Mouse (Mus musculus) myocyte (in vitro differentiated cells): ENCODE measurements at regions not wholly inside any gene's neighbourhood (a gene's known extent, or its start where the extent isn't known, plus 50 kb on each side); places are given as distances from the start of the nearest gene placed in this dataset.

Experiments
- H3K27me3 ChIP-seq: one replicate; pipeline ENCODE4 v1.6.1; 2011; ENCODE audit not compliant: control insufficient read depth, insufficient read depth, insufficient read length
- H3K36me3 ChIP-seq: one replicate; pipeline ENCODE4 v1.6.1; 2011; ENCODE audit not compliant: control insufficient read depth, insufficient read depth
- H3K4me2 ChIP-seq: one replicate; pipeline ENCODE4 v1.6.1; 2011; ENCODE audit warnings: low read depth, control low read depth
- H3K4me3 ChIP-seq: one replicate; pipeline ENCODE4 v1.5.1; 2011; ENCODE audit warnings: mild to moderate bottlenecking, control low read depth, moderate library complexity
- H3K79me2 ChIP-seq: one replicate; pipeline ENCODE4 v1.6.1; 2011; ENCODE audit not compliant: control insufficient read depth, insufficient read depth
- H3ac ChIP-seq: one replicate; pipeline ENCODE4 v1.6.1; 2011; ENCODE audit not compliant: control insufficient read depth, insufficient read length
- CEBPB ChIP-seq: IDR thresholded peaks from 2 replicates; pipeline ENCODE4 v1.6.1; 2011; ENCODE audit warnings: mild to moderate bottlenecking, moderate library complexity; ENCODE audit not compliant: poor library complexity, insufficient read depth, severe bottlenecking
- E2F4 ChIP-seq: IDR thresholded peaks from one replicate; pipeline ENCODE4 v1.6.1; 2011; ENCODE audit warnings: mild to moderate bottlenecking, control low read depth, moderate library complexity; ENCODE audit not compliant: insufficient read depth
- MAX ChIP-seq: IDR thresholded peaks from one replicate; pipeline ENCODE4 v1.6.1; 2011; ENCODE audit warnings: low read depth, mild to moderate bottlenecking, control low read depth
- MYOD1 ChIP-seq, 3 experiments: IDR thresholded peaks; one replicate each; pipeline ENCODE4 v1.6.1; 2011; ENCODE audit warnings: control low read depth in 2 of 3, low read depth in 2 of 3, mild to moderate bottlenecking in 2 of 3, moderate library complexity in 1 of 3; ENCODE audit not compliant: insufficient read length in 2 of 3, control insufficient read depth in 1 of 3
- MYOG ChIP-seq, 3 experiments: IDR thresholded peaks; one replicate each; pipeline ENCODE4 v1.6.1; 2011; ENCODE audit warnings: control low read depth in 2 of 3, low read depth in 2 of 3, mild to moderate bottlenecking in 2 of 3; ENCODE audit not compliant: insufficient read length in 2 of 3, control insufficient read depth in 1 of 3, insufficient read depth in 1 of 3
- POLR2A ChIP-seq: IDR thresholded peaks from one replicate; pipeline ENCODE4 v1.6.1; 2011; ENCODE audit warnings: low read depth, mild to moderate bottlenecking, control low read depth, moderate library complexity; ENCODE audit not compliant: insufficient read length
- POLR2AphosphoS2 ChIP-seq: IDR thresholded peaks from one replicate; pipeline ENCODE4 v1.6.1; 2011; ENCODE audit warnings: low read depth, control low read depth; ENCODE audit not compliant: insufficient read length
- REST ChIP-seq: IDR thresholded peaks from one replicate; pipeline ENCODE4 v1.6.1; 2011; ENCODE audit warnings: mild to moderate bottlenecking, control low read depth, moderate library complexity; ENCODE audit not compliant: insufficient read depth, insufficient read length
- SRF ChIP-seq: IDR thresholded peaks from one replicate; pipeline ENCODE4 v1.6.1; 2011; ENCODE audit warnings: low read depth; ENCODE audit not compliant: control insufficient read depth, insufficient read length
- TCF12 ChIP-seq: IDR thresholded peaks from one replicate; pipeline ENCODE4 v1.6.1; 2011; ENCODE audit warnings: mild to moderate bottlenecking, control low read depth; ENCODE audit not compliant: poor library complexity, insufficient read depth, severe bottlenecking
- TCF3 ChIP-seq: IDR thresholded peaks from one replicate; pipeline ENCODE4 v1.6.1; 2011; ENCODE audit warnings: low read depth, control low read depth; ENCODE audit not compliant: insufficient read length
- USF1 ChIP-seq: IDR thresholded peaks from one replicate; pipeline ENCODE4 v1.6.1; 2011; ENCODE audit warnings: low read depth, mild to moderate bottlenecking, control low read depth, moderate library complexity

DNA sequence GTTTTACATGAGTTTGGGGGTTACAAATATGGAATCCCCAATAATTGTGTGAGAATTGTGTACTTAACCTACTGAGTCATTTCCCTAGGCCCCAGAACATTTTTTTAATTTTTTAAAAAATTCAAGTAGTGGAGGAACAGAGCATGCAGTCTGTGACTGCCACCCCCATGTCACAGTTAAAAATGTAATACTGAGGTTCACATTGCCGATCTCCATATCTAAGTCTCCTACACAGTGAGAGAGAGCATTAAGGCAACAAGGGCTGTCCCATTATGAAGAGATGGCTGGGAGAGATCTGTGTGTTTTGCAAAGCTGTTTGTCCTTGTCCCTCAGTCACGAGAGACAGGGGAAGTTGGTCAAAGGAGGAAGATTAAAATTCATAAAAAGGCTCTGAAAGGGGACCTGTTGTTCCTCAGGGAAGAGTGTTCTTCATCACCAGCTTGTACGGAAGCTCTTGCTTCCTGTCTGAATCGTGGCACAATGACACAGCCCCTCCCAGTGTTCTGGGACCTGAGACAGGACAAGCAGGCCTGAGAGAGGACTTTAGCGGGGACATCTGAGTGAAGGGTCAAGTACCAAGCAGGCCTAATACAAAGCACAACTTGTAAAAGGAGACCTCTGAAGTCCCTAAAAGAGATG is 93.5 kb downstream of the Maf start:
- TF ChIP-seq REST = no peak
- no peak for TF ChIP-seq POLR2A
- no peak for TF ChIP-seq MAX
- TF ChIP-seq TCF12 = no peak
- TF ChIP-seq USF1 = no peak
- TF ChIP-seq CEBPB = no peak
- TF ChIP-seq MYOG (IDR thresholded peaks at IDR 0.05; ENCODE audit: control insufficient read depth in 1 of 3, insufficient read depth in 1 of 3, insufficient read length in 2 of 3, low read depth in 2 of 3) = no peak
- no peak for TF ChIP-seq SRF
- Histone ChIP-seq H3K4me3 (no peak overlapping the region), H3K27me3 (peaks cover 13% of the 10 kb centered on the region)

DNA sequence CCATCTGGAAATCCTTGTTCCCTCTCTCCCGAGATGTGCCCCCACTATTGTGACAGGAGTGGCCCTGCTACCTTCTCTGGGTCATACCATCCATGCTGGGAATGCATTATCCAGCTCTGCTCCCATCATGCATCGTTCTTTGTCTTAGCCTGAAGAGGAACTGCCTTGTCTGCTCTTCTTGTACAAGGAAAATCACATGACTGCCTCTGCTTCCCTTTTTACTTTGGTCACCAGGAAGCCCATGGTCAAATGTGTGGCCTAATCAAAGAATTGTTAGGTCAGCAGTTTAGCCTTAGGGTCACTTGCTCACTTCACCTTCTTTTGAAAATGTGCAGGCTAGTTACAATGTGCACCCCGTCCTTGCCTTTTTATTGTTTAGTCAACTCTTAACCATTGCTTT is 95.5 kb downstream of the Maf start:
- Histone ChIP-seq H3K36me3 (no peaks in the 10 kb centered on the region), H3ac (no peak overlapping the region), H3K79me2 (no peaks in the 10 kb centered on the region), H3K27me3 (peaks cover 13% of the 10 kb centered on the region), H3K4me2 (no peak overlapping the region), H3K4me3 (no peak overlapping the region)
- TF ChIP-seq MAX = no peak
- TF ChIP-seq CEBPB = no peak
- no peak for TF ChIP-seq USF1
- no peak for TF ChIP-seq MYOD1 (IDR thresholded peaks at IDR 0.05; ENCODE audit: control insufficient read depth in 1 of 3, insufficient read length in 2 of 3, low read depth in 2 of 3)
- no peak for TF ChIP-seq TCF12
- TF ChIP-seq E2F4 = no peak
- TF ChIP-seq POLR2AphosphoS2 = no peak
- TF ChIP-seq MYOG (IDR thresholded peaks at IDR 0.05; ENCODE audit: control insufficient read depth in 1 of 3, insufficient read depth in 1 of 3, insufficient read length in 2 of 3, low read depth in 2 of 3) = no peak
- TF ChIP-seq REST = no peak
- TF ChIP-seq POLR2A = no peak
- no peak for TF ChIP-seq SRF

More for the DNA sequence above, 93.5 kb downstream of the Maf start:
- H3ac ChIP-seq = no peak overlapping the region
- no peak overlapping the region for H3K4me2 ChIP-seq
- no peaks in the 10 kb centered on the region for H3K79me2 ChIP-seq
- H3K36me3 ChIP-seq = no peaks in the 10 kb centered on the region

DNA sequence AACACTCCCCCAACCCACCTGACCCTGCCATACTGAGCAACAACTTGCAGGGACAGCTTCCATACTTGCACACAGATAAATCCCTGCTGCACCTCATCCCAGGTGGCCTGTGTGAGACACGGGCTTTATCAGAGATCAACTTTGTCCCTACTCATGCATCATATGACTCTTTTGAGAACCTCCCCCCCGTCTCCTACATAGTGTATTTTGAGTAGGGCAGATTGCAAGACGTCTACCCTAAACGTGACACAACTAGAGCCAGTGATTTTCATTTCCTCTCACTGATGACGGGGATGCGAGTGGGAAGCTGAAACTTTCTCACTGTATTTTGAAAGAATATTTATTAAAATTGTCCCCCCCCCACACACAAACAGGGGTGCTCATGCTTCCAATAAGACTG is 107.8 kb downstream of the Maf start:
- no peaks in the 10 kb centered on the region for H3K36me3 ChIP-seq
- no peaks in the 10 kb centered on the region for H3K79me2 ChIP-seq
- H3K4me3 ChIP-seq = no peak overlapping the region
- no peak for TF ChIP-seq E2F4
- TF ChIP-seq USF1 = no peak
- TF ChIP-seq CEBPB = no peak
- TF ChIP-seq MYOG (IDR thresholded peaks at IDR 0.05; ENCODE audit: control insufficient read depth in 1 of 3, insufficient read depth in 1 of 3, insufficient read length in 2 of 3, low read depth in 2 of 3) = no peak
- no peak for TF ChIP-seq POLR2AphosphoS2
- TF ChIP-seq POLR2A = no peak
- no peak for TF ChIP-seq MAX
- TF ChIP-seq MYOD1 (IDR thresholded peaks at IDR 0.05; ENCODE audit: control insufficient read depth in 1 of 3, insufficient read length in 2 of 3, low read depth in 2 of 3) = no peak
- TF ChIP-seq TCF12 = no peak
- TF ChIP-seq REST = no peak
- no peak for TF ChIP-seq TCF3
- no peak for TF ChIP-seq SRF
- H3K4me2 ChIP-seq = no peak overlapping the region
- H3ac ChIP-seq = no peak overlapping the region
- H3K27me3 ChIP-seq = no peaks in the 10 kb centered on the region

DNA sequence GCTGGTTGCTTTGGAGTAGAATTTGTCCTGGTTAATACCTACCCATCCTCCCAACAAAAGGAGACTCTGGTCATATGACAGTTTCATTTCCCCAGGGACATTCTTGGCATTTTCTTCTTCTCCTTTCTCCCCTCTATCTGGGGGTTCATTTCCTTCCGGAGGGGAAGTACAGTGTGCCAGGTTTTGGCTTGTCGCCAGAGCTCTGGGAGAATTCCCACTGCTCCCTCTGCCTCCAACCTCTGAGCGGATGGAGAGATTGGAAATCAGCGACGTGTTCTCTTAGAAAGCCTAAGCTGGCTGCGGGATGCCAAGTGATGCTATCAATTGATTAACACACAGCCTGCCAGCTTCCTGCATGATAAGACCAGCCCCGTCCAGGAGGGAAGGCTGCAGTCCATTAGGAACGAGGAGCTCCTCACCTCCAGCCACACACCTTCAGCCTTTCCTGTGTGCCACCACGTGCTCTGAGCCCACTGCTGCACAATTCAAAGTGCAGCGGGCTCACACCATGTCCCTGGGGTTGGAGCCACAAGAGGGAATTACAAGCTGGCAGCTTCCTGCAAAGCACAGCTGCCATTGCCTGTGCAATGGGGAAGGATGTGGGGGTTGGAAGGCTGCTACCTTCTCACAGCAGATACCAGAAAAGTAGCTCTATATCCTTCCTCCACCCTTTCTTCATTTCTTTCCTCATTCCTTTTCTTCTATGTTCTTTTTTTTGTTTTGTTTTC is 110.2 kb downstream of the Maf start:
- Histone ChIP-seq H3K4me3 (no peak overlapping the region), H3K4me2 (no peak overlapping the region), H3K27me3 (no peaks in the 10 kb centered on the region), H3K36me3 (no peaks in the 10 kb centered on the region), H3K79me2 (no peaks in the 10 kb centered on the region), H3ac (no peak overlapping the region)
- TF ChIP-seq CEBPB (no peak), TCF3 (no peak), MAX (no peak), E2F4 (no peak), POLR2A (no peak), REST (no peak), MYOD1 (IDR thresholded peaks at IDR 0.05; ENCODE audit: control insufficient read depth in 1 of 3, insufficient read length in 2 of 3, low read depth in 2 of 3) (no peak), SRF (no peak)

DNA sequence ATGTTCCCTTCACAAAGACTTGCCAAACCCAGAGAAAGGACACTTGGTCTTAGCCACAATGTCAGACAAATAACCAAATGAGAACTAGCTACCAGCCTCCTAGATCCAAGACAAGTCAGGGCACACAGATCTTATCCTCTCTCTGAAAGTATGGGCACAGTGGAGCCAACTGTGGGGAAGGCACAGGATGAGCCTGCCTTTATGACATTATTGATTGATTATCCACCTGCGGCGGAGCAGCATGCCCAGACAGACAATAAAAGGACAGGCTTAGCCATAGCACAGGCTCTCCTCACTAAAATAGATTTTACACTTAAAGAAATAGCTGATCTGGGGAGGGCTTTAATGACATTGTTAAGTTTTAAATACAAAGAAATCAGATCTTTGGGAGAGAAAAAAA is 117.9 kb downstream of the Maf start:
- H3K27me3 ChIP-seq = no peaks in the 10 kb centered on the region
- no peak overlapping the region for H3K4me3 ChIP-seq
- H3K4me2 ChIP-seq = no peak overlapping the region
- no peaks in the 10 kb centered on the region for H3K36me3 ChIP-seq
- no peak overlapping the region for H3ac ChIP-seq
- no peak for TF ChIP-seq POLR2AphosphoS2
- no peak for TF ChIP-seq TCF12
- TF ChIP-seq SRF = no peak
- no peak for TF ChIP-seq USF1
- no peak for TF ChIP-seq E2F4
- no peak for TF ChIP-seq REST
- no peak for TF ChIP-seq TCF3
- no peak for TF ChIP-seq MYOG (IDR thresholded peaks at IDR 0.05; ENCODE audit: control insufficient read depth in 1 of 3, insufficient read depth in 1 of 3, insufficient read length in 2 of 3, low read depth in 2 of 3)
- no peak for TF ChIP-seq MYOD1 (IDR thresholded peaks at IDR 0.05; ENCODE audit: control insufficient read depth in 1 of 3, insufficient read length in 2 of 3, low read depth in 2 of 3)
- TF ChIP-seq MAX = no peak
- TF ChIP-seq POLR2A = no peak
- TF ChIP-seq CEBPB = no peak
- no peaks in the 10 kb centered on the region for H3K79me2 ChIP-seq
